8 mouse cellular contexts compared by ENCODE assay signal in the genomic region with DNA sequence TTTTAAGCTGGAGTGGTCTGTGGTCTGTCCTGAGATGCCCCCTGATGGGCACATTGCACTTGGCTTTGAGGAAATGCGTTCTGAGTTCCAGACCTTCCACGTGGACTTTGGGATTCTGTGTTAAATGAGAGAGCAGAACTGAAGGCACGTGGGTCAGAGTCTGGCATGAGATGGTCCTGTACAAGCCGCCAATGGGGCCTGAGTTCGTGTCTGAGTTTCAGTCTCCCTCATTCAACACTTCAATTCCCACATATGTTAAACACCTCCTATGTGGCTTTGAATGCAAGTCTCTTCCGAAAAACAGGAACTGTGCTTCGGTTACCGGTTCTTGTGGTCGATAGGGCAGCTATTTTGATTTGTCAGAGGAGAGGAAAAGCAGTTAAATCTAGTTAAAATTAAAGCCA. TPM values are rescaled to one million over a fixed set of nuclear protein-coding genes. Genes with fewer than 3 reads are reported as not detected.
A peak's percentile ranks its signal among the peaks of the same experiment; 100 is the strongest.
DNase-seq lines count a peak whose midpoint lies in the region; ATAC-seq lines count a peak whose summit lies in the region.

No protein-coding gene starts in this region.

- ATAC-seq in heart, embryonic 16.5 days (replicated peaks; ENCODE audit: extremely low read depth, insufficient read depth, low FRiP score), result no peak
- ATAC-seq in forebrain, embryonic 13.5 days, result no peak
- no peak for ATAC-seq in liver, embryonic 13.5 days (ENCODE audit: low read depth)
- no peak for ATAC-seq in activated CD4-positive, CD25-positive, alpha-beta regulatory T cell, adult 4 months

- 58% methylated on average over 9 of the region's 9 CpGs for WGBS in heart, embryonic 16.5 days
- WGBS in forebrain, embryonic 13.5 days, result 39% methylated on average over 9 of the region's 9 CpGs
- 20% methylated on average over 9 of the region's 9 CpGs for WGBS in liver, embryonic 13.5 days (ENCODE audit: insufficient replicate concordance)

- H3K27me3 ChIP-seq in heart, embryonic 16.5 days (ENCODE audit: control insufficient read depth, insufficient read depth, low read length), result no peaks in the 10 kb centered on the region
- H3K27me3 ChIP-seq in forebrain, embryonic 13.5 days, result no peaks in the 10 kb centered on the region
- H3K27me3 ChIP-seq in liver, embryonic 13.5 days, result peaks cover 3% of the 10 kb centered on the region

- H3K4me2 ChIP-seq in heart, embryonic 16.5 days (ENCODE audit: low read depth, low read length), result peak overlapping the region; percentile 12; the same call in 1 of the 2 replicates
- H3K4me2 ChIP-seq in forebrain, embryonic 13.5 days, result peak overlapping the region; percentile 18
- H3K4me2 ChIP-seq in liver, embryonic 13.5 days, result peak overlapping the region; percentile 28

- H3K27ac ChIP-seq in heart, embryonic 16.5 days (ENCODE audit: low read length), result no peak overlapping the region
- peak overlapping the region; percentile 48; the same call in 1 of the 2 replicates for H3K27ac ChIP-seq in forebrain, embryonic 13.5 days
- H3K27ac ChIP-seq in liver, embryonic 13.5 days, result no peak overlapping the region

- no peaks in the 10 kb centered on the region for H3K36me3 ChIP-seq in heart, embryonic 16.5 days (ENCODE audit: control insufficient read depth, insufficient read depth)
- peaks cover 7% of the 10 kb centered on the region; the same call in 1 of the 2 replicates for H3K36me3 ChIP-seq in forebrain, embryonic 13.5 days (ENCODE audit: poor library complexity, severe bottlenecking)
- H3K36me3 ChIP-seq in liver, embryonic 13.5 days, result no peaks in the 10 kb centered on the region

- H3K4me1 ChIP-seq in heart, embryonic 16.5 days (ENCODE audit: control insufficient read depth, insufficient read depth, low read length), result peaks cover 52% of the 10 kb centered on the region
- peaks cover 75% of the 10 kb centered on the region for H3K4me1 ChIP-seq in forebrain, embryonic 13.5 days
- peaks cover 55% of the 10 kb centered on the region for H3K4me1 ChIP-seq in liver, embryonic 13.5 days (replicated peaks)

- no peaks in the 10 kb centered on the region for H3K9me3 ChIP-seq in heart, embryonic 16.5 days (replicated peaks; ENCODE audit: control insufficient read depth, low read length)
- H3K9me3 ChIP-seq in forebrain, embryonic 13.5 days (replicated peaks), result no peaks in the 10 kb centered on the region
- H3K9me3 ChIP-seq in liver, embryonic 13.5 days (replicated peaks), result no peaks in the 10 kb centered on the region

- H3K9ac ChIP-seq in heart, embryonic 16.5 days (ENCODE audit: low read length), result no peak overlapping the region; the same call in 1 of the 2 replicates
- H3K9ac ChIP-seq in forebrain, embryonic 13.5 days, result no peak overlapping the region
- no peak overlapping the region for H3K9ac ChIP-seq in liver, embryonic 13.5 days

- H3K4me3 ChIP-seq in heart, embryonic 16.5 days (ENCODE audit: low read length), result no peak overlapping the region
- H3K4me3 ChIP-seq in forebrain, embryonic 13.5 days, result no peak overlapping the region
- H3K4me3 ChIP-seq in liver, embryonic 13.5 days (replicated peaks), result no peak overlapping the region

- DNase-seq in heart, postnatal 14 days, result no peak
- peak; percentile 72 for DNase-seq in CD4-positive helper T cell, adult 2 months (ENCODE audit: low read depth, low spot score)
- DNase-seq in liver, embryonic 13.5 days, result no peak
- DNase-seq in left cerebral cortex, adult 18-20 months (ENCODE audit: low spot score in 2 of 2), result no peak
- DNase-seq in frontal cortex, postnatal 25 days (ENCODE audit: low spot score in 2 of 2), result no peak

- intact Hi-C loops in heart, postnatal 14 days (cut with DNase I), result loop anchor here (1.0 to 5.0 kb wide), 3 partner anchors 88 to 194 kb away; no protein-coding TSS in a partner anchor

RNA-seq across cellular contexts. Expression of gene Bach2, which starts 10.4 kb away (rescaled TPM):
- 4.8 and 5.0 TPM in 2 replicates for polyA plus RNA-seq in heart, embryonic 16.5 days (2015; fragmentation: Nextera tagmentation; extraction: Ambion mirVana)
- total RNA-seq in heart, postnatal 14 days (2021), result 10 to 100 TPM; 11.2 TPM
- 26.2 and 31.6 TPM in 2 replicates for polyA plus RNA-seq in forebrain, embryonic 13.5 days (2015; fragmentation: Nextera tagmentation; extraction: Ambion mirVana)
- polyA plus RNA-seq in liver, embryonic 13.5 days (2015; fragmentation: Nextera tagmentation; extraction: Ambion mirVana), result 1.1 and 1.2 TPM in 2 replicates
- polyA plus RNA-seq in activated CD4-positive, CD25-positive, alpha-beta regulatory T cell, adult 4 months (2017; shearing (Covaris generic)), result 10 to 100 TPM; 11.8 to 17.2 TPM
- 10 to 100 TPM; 13.2 to 14.4 TPM for total RNA-seq in left cerebral cortex, adult 18-20 months (2021)
